Mouse (Mus musculus) frontal cortex, postnatal 10 days (tissue): ENCODE data around the gene Ppm1m.

Experiments used
- DNase-seq, 2 experiments: peaks; one replicate each; pipeline ENCODE4 v3.0.0; 2022; ENCODE audit warnings: low spot score in 2 of 2, mixed read lengths in 1 of 2

Gene Ppm1m

DNA sequence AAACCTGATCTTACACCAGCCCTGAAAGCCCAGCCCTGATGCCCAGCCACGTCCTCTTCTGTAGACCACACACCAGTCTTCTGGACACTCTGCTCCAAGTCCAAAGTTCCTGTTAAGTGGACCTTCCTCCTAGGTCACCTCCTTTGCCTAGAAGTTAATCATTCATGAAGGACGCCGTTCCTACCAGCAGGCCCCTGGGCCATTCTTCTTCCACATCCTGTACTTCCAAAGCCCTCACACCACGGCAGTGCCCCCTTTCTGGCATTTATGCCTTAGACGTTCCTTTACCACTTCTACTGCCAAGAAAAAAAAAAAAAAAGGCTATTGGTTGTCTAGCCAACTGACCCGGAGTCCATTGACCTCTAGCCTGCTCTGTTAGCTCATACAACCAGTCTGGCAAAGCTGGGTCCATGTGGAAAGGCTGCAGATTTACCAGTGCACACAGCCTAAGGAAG lies 41.5 kb downstream of the Ppm1m start, which contains the start of gene Glyctk:
Gene Glyctk, minus strand, starts transcription at position 102 of the 455 bp plus-strand sequence.
- no peak for DNase-seq

DNA sequence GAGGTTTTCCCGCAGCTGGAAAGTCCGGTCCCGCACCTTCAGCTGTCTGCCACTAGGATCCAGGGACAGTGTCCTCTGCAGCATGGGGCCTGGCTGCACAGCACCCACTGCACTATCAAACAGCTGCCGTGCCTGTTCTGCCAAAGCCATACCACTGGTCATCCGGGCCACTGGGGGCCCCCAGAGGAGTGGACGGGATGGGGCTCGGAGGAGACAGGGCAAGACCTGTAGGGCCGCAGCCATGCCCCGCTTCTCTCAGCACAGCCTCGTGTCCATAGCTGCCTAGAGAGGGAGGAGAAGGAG lies 42.0 kb downstream of the Ppm1m start:
- DNase-seq = no peak

DNA sequence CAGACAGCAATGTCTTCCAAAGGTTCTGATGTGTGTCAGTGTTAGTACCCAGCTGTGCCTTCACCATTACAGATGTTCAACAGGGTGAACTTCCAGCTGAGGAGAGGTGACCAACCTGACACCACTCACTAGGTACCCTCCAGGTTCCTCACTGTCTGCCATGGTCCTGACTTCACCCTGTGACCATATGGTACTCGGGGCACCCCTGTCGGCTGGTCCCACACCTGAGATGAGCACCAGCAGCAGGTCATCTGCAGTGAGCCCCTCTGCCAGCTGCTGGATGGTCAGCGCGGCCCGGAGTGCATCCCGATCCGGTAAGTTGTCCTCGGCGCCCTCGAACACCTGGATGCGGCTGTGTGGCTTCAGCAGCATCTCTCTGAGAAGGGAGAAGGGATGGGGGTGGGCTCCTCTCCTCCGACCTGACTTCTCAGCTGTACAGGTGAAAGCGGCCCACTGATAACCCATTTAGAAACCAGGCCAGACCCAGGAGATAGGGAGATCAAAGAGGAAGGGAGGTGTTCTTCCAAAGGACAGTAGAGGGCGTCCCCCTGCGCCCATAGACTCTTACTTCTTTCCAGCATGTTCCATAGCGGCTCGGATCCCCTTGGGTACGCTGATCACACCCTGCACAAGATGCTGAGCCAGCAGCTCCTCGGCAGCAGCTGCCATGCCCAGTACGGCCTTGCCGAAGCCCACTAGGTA lies 42.5 kb downstream of the Ppm1m start:
- no peak for DNase-seq

DNA sequence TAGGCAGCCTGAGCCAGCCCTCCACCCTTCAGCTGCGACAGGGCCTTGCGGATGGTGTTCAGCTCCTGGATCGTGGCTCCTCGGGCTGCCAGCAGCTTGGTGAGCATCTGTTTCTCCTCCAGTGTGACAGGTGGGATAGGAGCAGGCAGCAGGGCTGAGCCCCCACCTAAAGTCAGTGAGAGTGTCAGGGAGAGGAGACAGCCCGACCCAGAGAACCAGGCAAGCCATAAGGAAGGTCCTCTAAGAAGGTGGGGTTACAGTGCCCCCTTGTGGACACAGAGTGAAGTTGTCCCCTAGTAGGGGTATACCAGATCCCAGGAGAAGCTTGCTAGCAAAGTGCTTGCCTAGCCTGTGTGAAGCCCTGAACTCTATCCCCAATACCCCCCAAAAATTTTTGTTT lies 43.1 kb downstream of the Ppm1m start:
- peak in 1 of 2 experiments; percentile 60 for DNase-seq

DNA sequence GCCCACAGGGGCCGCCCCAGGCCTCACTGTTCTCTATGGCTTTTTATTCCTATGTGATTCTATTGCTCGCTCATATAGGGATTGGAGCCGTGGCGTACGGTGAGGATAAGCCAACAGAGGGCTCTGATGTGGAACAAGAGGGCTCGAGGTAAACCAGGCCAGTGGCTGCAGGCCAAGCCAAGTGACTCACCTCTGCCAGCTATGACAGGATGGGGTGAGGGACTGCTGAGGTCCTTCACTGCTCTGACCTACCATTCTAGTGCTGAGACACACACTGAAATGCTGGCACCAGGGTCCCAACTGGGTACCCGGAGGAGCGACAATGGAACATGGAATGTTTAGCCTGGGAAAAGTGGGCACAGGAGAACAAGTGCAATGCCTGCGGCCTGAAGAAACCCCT lies 45.4 kb downstream of the Ppm1m start:
- DNase-seq = no peak

DNA sequence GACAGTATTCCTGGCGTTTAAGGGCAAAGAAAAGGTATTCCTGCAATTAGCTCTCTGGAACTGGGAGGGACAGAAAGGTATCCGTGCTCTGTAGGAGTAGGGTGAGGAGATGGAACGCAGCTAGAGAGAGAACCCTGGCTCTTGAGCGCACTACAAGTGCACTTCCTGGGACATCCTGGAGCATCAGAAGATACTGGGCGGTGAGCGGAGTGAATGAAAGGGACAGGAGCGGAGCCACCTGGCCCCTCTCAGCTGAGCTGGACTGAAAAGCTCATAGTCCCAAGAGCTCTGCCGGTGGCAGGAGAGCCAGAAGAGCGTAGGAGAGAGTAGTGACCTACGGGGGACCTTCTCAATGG lies 50.2 kb downstream of the Ppm1m start:
- no peak for DNase-seq

DNA sequence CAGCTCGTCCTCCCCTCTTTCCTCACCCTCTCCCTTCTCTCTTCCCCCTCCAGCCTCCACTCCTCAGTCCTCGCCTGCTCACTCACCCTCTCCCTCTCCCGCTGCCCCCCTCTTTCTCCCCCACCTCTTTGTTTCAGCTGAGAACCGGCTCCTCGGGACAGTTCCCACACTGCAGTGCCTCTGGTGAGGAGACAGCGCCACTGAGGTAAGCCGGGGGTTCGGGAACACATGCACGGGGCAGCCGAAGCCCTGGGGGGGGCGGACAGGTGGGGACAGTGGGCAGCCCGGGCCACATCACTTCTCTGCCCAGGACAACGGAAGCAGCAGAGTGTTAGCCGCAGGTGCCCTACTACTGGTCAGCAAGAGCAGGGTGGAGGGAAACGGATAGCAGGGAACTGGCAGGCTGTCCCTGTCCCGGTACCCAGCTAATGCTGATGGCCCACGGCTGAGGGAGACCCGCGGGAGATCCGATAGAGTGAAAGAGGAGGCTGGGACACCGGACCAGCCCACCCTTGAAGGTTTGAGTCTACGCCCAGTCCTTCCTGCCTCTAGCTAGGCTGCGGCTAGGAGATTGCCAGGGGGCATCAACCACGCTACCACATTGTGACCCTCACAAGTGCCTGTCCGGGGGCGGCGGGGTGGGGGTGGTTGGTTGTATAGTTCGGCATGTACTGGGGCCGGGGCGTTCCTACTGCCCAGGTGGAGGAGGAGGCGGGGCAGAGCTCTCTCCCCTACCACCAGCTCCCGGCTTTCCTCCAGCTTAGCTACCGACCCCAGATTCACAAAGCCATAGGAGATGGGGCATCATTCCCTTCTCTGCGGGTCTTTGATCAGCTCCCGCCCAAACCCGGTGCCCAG lies 50.8 kb downstream of the Ppm1m start:
- no peak for DNase-seq

DNA sequence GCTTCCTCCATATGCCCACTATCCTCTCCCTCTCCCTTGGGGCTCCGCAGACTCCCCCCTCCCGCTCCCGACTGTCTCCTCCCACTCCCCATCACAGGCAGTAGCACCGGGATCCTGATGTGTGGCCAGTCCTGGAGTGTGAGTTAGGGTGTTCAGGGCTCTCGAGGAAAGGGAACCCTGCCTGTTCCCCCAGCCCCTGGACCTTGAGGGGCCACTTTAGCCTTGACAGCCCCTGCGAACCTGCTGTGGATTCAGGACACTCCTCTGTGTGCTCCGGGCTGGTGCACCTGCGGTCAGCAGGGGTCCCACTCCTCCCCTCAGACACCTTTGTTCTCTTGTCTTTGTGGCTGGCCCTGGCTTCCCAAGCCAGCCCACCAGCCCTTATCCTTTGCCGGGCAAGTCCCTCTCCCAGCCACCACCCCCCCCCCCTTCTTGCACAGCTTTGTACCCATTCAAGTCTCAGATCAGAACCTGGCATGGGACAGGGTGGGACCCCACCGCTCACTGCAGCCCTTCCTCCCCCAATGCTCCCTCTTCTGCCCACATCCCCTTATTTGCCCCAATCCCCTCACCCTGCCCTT lies 51.6 kb downstream of the Ppm1m start:
- no peak for DNase-seq

DNA sequence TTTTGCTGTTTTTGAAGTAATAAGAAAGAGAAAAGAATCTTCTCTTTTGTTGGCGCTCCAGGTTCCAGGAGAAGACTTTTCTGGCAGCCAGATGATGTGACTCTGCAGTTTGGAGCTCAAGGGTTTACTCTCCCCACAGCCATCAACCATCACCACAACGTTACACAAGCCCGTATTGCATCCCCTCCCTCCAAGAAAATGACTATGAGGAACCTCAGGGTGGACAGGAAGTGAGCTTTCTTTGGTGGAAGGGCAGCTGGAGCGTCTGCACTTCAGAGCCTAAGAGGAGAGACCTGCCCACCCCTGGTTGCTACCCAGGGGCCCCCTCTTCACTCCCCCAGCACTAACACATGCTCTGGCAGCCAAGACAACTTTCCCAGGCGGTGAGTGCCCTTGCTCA lies 52.3 kb downstream of the Ppm1m start:
- DNase-seq = no peak

DNA sequence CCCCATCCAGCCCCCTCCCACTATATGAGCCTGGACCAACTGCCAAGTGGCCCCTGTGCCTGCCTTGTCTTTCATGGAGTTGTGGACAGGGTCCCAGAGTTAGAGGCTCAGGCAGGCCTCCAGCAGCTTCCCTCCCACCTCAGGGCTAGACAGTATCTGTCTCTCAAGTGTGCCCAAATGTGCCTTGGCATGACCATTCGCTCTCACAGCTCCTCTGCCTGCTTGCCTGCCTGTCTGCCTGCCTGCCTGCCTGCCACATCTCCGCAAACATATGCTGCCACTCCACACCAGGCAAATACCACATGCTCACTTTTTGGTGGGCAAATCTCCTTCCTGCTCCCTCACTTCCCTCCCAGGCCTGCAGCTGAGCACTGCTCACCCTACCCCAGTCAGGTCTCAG lies 54.0 kb downstream of the Ppm1m start:
- no peak for DNase-seq
